Mouse (Mus musculus) forebrain, embryonic 15.5 days (tissue): ENCODE measurements at regions not wholly inside any gene's neighbourhood (a gene's known extent, or its start where the extent isn't known, plus 50 kb on each side); places are given as distances from the start of the nearest gene placed in this dataset.

Experiments used
- ATAC-seq: fragments of 200-750 bp; cut with Nextera tagmentation; replicated peaks from 2 replicates; pipeline ENCODE4 v1.8.0; 2017; ENCODE audit warnings: mild to moderate bottlenecking, moderate TSS enrichment, moderate library complexity
- H3K27ac ChIP-seq: fragments of 300-500 bp; sonication (generic); replicated peaks from 2 replicates; pipeline ENCODE4 v1.5.1; 2015; ENCODE audit warnings: mild to moderate bottlenecking, inconsistent platforms
- H3K27me3 ChIP-seq: fragments of 300-500 bp; sonication (generic); 2 replicates; pipeline ENCODE4 v1.6.1; 2015; ENCODE audit warnings: inconsistent platforms
- H3K36me3 ChIP-seq: fragments of 300-500 bp; sonication (generic); 2 replicates; pipeline ENCODE4 v1.6.1; 2015; ENCODE audit warnings: mild to moderate bottlenecking, inconsistent platforms
- H3K4me1 ChIP-seq: fragments of 300-500 bp; sonication (generic); 2 replicates; pipeline ENCODE4 v1.6.1; 2015; ENCODE audit warnings: inconsistent platforms
- H3K4me2 ChIP-seq: fragments of 300-500 bp; sonication (generic); replicated peaks from 2 replicates; pipeline ENCODE4 v1.6.1; 2015; ENCODE audit warnings: mild to moderate bottlenecking, inconsistent platforms
- H3K4me3 ChIP-seq: fragments of 300-500 bp; sonication (generic); 2 replicates; pipeline ENCODE4 v1.5.1; 2015; ENCODE audit warnings: mild to moderate bottlenecking, inconsistent platforms
- H3K9ac ChIP-seq: fragments of 300-500 bp; sonication (generic); replicated peaks from 2 replicates; pipeline ENCODE4 v1.6.1; 2015; ENCODE audit warnings: mild to moderate bottlenecking, inconsistent platforms
- H3K9me3 ChIP-seq: fragments of 300-500 bp; sonication (generic); 2 replicates; pipeline ENCODE4 v1.6.1; 2016; ENCODE audit warnings: inconsistent platforms
- WGBS: fragments of 180-500 bp; shearing (Covaris S2); methylation state at CpG from one replicate; pipeline ENCODE4 v1.1.7; 2015; ENCODE audit warnings: mixed read lengths; 5-methylcytosine and 5-hydroxymethylcytosine counted together

DNA sequence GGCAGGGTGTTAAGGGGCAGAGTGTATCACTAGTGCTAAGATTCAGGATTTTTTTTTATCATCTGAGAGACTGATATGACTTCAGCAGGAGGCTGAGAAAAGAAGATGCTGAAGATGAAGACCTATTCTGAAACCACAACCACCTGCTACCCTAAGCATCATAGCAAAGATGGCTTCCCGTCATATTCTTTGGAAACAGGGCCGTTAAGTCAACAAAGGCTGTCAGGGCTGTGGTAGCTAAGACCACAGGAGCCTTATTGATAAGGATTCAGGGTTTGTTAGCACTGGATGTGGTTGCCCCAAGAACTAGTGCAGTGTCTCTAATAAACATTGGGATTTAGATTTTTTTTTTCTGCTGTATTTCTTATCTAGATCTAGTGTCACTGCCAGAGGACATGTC is 56.7 kb upstream of the Rasgrp1 start:
- Histone ChIP-seq H3K36me3 (no peaks in the 10 kb centered on the region), H3K27ac (no peak overlapping the region), H3K4me1 (no peaks in the 10 kb centered on the region), H3K9me3 (no peaks in the 10 kb centered on the region), H3K27me3 (no peaks in the 10 kb centered on the region), H3K4me3 (no peak overlapping the region), H3K4me2 (no peak overlapping the region), H3K9ac (no peak overlapping the region)
- no peak for ATAC-seq
- WGBS: 71% methylated on average over 2 of the region's 2 CpGs

DNA sequence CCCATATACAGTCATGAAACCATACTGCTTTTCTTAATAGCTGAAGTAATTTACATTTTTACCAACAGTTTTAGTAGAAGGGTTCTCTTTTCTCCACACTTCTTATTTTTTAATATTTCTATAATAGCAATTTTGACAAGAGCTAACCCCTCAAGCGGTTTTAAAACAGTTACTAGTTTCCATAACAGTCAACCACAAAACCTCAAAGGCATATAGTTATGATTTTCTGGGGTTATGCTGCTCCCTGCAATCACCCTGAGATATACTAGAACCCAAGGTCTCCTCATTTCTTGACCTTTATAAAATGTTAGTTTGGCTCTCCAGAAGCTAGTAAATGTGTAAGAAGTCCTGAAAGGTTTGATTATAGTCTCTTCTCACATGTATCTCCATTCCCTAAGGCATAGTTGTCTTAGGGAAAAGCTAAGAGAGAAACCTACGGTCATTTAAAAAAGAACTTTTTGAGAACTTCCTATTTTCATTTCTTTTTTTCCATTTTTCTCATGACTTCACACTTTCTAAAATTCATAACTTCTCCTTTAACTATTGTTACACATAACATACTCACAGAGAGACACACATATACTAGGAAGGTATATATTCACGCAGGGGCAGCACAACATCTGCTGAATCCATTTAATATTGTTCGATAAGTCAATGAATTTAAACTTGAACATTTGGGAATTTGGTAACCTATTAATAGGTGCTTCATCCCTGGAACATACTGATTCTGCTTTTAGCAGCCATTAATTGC is 60.8 kb upstream of the Rasgrp1 start:
- Histone ChIP-seq H3K27me3 (no peaks in the 10 kb centered on the region), H3K4me2 (no peak overlapping the region), H3K4me3 (no peak overlapping the region), H3K4me1 (no peaks in the 10 kb centered on the region), H3K9me3 (no peaks in the 10 kb centered on the region), H3K27ac (no peak overlapping the region), H3K36me3 (no peaks in the 10 kb centered on the region), H3K9ac (no peak overlapping the region)
- no peak for ATAC-seq
- 91% methylated on average over 4 of the region's 4 CpGs for WGBS

- Histone ChIP-seq H3K4me2 (no peak overlapping the region), H3K27me3 (no peaks in the 10 kb centered on the region), H3K4me3 (no peak overlapping the region), H3K27ac (no peak overlapping the region), H3K9ac (no peak overlapping the region), H3K4me1 (no peaks in the 10 kb centered on the region), H3K9me3 (no peaks in the 10 kb centered on the region), H3K36me3 (no peaks in the 10 kb centered on the region)
- peak; percentile 78; the same call in 1 of the 2 replicates for ATAC-seq
- WGBS: 16% methylated on average over 2 of the region's 2 CpGs
Observed at GRCm38 (mm10) chr2:117405453-117405852, 62.7 kb upstream of the Rasgrp1 start.

DNA sequence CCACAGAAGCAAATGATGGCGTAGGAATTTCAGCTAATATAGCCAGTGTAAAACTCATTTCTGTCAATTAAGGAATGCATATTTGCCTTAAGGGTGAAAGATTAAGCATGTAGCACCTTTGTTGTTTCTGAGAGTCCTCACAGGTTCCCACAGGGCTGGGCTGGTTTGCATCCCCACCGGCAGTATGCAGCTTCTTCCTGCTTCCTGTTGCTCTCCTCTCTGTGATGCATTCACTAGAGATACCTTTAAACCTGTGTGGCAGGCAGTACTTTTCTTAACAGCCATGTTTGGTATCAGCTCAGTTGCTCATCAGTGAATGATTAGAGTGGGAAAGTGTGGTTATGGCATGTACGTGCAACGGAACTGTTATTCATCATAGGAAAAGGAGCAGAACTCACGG is 65.4 kb upstream of the Rasgrp1 start:
- Histone ChIP-seq H3K9me3 (no peaks in the 10 kb centered on the region), H3K9ac (no peak overlapping the region), H3K36me3 (no peaks in the 10 kb centered on the region), H3K27ac (no peak overlapping the region), H3K4me2 (no peak overlapping the region), H3K4me3 (no peak overlapping the region), H3K4me1 (no peaks in the 10 kb centered on the region), H3K27me3 (no peaks in the 10 kb centered on the region)
- ATAC-seq: no peak
- WGBS: 80% methylated on average over 5 of the region's 5 CpGs

DNA sequence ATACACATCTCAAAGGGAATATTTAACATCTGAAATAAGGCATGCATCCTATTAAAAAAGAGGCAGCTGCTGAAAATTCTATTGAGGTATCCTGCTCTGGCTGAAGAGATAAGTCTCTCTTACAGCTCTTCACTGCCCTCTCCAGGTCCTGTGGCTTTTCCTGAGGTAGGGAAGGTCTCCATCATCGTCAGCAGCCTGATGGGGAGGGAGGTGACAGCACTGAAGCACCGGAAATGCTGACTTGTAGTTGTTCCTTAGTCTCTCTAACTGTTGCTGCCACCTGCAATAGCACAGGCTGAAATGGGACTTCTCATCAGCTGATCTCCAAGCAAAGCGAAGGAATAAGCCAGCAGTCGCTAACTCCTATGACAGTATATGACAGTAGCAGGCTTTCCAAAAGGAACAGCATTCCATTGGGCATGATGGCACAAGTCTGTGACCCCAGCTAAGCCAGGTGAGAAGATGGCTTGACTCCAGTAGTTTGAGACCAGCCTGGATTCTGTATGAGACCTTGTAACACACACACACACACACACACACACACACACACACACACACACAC is 69.3 kb upstream of the Rasgrp1 start:
- Histone ChIP-seq H3K36me3 (no peaks in the 10 kb centered on the region), H3K4me3 (no peak overlapping the region), H3K27ac (no peak overlapping the region), H3K4me1 (no peaks in the 10 kb centered on the region), H3K4me2 (no peak overlapping the region), H3K27me3 (no peaks in the 10 kb centered on the region), H3K9ac (no peak overlapping the region), H3K9me3 (no peaks in the 10 kb centered on the region)
- 0 out of 2 replicates have a peak, but pooled peaks have one; percentile 35 for ATAC-seq
- 46% methylated on average over 4 of the region's 4 CpGs for WGBS

GRCm38 (mm10) chr2:117417229-117417970 is 74.6 kb upstream of the Rasgrp1 start:
- H3K4me3 ChIP-seq: no peak overlapping the region
- WGBS: 88% methylated on average over 8 of the region's 8 CpGs
- no peak overlapping the region for H3K27ac ChIP-seq
- H3K4me1 ChIP-seq: no peaks in the 10 kb centered on the region
- no peaks in the 10 kb centered on the region for H3K9me3 ChIP-seq
- no peak overlapping the region for H3K4me2 ChIP-seq
- ATAC-seq: no peak
- H3K36me3 ChIP-seq: no peaks in the 10 kb centered on the region
- H3K27me3 ChIP-seq: no peaks in the 10 kb centered on the region
- H3K9ac ChIP-seq: no peak overlapping the region

DNA sequence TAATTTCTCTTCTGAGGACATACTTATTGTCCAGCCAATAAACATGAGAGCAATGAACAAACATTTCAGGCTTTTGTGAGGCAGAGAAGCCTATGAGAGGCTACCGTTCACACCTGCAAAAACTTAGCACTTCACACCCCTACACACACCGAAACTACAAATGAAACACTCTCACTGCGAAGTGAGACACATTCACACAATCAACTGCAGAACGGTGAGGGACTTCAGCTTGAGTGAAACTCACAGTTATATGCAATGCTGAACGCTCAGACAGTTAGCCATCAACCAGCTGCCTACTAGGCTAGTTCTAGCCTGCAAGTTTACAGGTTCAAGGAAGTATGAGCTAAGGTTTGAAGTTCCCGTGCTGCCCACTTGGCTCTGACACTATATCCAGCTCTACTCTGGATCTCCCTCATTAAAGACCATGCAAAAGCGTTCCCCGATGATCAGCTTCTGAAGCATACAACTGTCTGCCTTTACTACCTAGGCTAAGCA is 75.4 kb upstream of the Rasgrp1 start:
- H3K9ac ChIP-seq: no peak overlapping the region
- ATAC-seq: no peak
- no peak overlapping the region for H3K27ac ChIP-seq
- H3K4me2 ChIP-seq: no peak overlapping the region
- H3K4me3 ChIP-seq: no peak overlapping the region
- H3K36me3 ChIP-seq: no peaks in the 10 kb centered on the region
- no peaks in the 10 kb centered on the region for H3K4me1 ChIP-seq
- no peaks in the 10 kb centered on the region for H3K9me3 ChIP-seq
- H3K27me3 ChIP-seq: no peaks in the 10 kb centered on the region
- 88% methylated on average over 8 of the region's 8 CpGs for WGBS

- H3K27me3 ChIP-seq: no peaks in the 10 kb centered on the region
- no peaks in the 10 kb centered on the region for H3K36me3 ChIP-seq
- no peak overlapping the region for H3K27ac ChIP-seq
- WGBS: 83% methylated on average over 3 of the region's 3 CpGs
- no peak for ATAC-seq
- H3K4me1 ChIP-seq: no peaks in the 10 kb centered on the region
- no peak overlapping the region for H3K4me2 ChIP-seq
- no peaks in the 10 kb centered on the region for H3K9me3 ChIP-seq
- H3K4me3 ChIP-seq: no peak overlapping the region
- H3K9ac ChIP-seq: no peak overlapping the region
Observed at GRCm38 (mm10) chr2:117418711-117419110, 75.9 kb upstream of the Rasgrp1 start.

DNA sequence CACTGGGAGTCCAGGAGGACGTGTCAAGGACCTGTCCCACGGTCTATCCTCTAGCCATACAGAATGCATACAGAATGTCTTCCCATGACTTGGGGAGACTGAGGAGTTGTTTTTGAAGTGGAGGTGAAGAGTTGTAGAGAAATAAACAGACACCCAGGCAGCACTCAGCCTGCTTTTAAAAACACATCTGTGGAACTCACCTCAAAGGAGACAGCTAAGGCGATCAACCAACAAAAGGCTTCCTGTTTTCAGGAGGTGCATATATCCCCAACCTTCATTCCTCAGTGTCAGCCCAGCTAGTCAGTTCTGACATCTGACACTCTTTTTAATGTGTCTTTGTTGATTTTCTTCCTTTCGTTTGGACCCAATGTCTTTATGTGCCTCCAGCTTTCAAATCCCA is 78.6 kb upstream of the Rasgrp1 start:
- whole genome bisulfite sequencing: 81% methylated on average over 4 of the region's 4 CpGs
- Histone ChIP-seq H3K9me3 (no peaks in the 10 kb centered on the region), H3K27ac (no peak overlapping the region), H3K27me3 (no peaks in the 10 kb centered on the region), H3K4me3 (no peak overlapping the region), H3K9ac (no peak overlapping the region), H3K4me1 (no peaks in the 10 kb centered on the region), H3K36me3 (no peaks in the 10 kb centered on the region), H3K4me2 (no peak overlapping the region)
- no peak for ATAC-seq

DNA sequence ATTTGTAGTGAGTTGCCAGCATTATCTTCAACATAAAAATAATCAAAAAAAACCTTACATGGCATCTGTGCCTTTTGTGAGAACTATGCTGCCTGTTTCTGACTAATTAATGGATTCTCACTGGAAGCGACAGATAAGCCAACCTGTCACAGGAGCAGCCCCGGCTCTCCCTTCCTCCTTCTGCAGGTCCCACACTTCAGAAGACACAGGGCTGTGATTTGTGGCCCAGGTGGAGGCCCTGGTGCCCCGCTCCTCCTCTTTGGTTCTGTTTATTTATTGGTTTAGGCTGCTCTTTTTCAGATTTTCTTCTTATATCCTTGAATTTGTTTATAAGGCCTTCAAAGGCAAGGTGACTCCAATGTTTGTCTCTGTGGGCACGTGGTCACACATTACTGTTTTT is 80.0 kb upstream of the Rasgrp1 start:
- Histone ChIP-seq H3K4me2 (no peak overlapping the region), H3K27ac (no peak overlapping the region), H3K27me3 (no peaks in the 10 kb centered on the region), H3K36me3 (no peaks in the 10 kb centered on the region), H3K4me3 (no peak overlapping the region), H3K9ac (no peak overlapping the region), H3K4me1 (no peaks in the 10 kb centered on the region), H3K9me3 (no peaks in the 10 kb centered on the region)
- no peak for ATAC-seq
- WGBS: 72% methylated on average over 4 of the region's 4 CpGs

DNA sequence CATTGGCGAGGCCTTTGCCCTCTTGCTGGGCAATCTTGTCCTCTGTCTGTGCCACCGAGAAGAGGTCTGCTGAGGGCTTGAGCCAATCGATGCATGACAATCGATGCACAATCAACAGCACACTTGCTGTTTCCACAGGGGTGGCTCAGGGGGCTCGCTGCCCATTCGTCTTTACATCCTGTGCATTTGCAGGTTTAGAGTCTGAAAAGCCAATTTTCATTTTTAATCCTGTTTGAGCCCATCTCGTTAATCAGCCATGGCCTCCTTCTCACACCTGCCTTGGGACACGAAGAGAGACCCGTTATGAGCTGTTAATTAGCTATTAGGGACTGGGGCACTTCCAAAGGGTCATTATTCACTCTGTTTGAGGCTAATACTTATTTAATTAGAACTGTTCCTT is 86.4 kb upstream of the Rasgrp1 start:
- ATAC-seq: peak; percentile 63; the same call in 1 of the 2 replicates
- Histone ChIP-seq H3K4me2 (no peak overlapping the region), H3K4me3 (no peak overlapping the region), H3K9me3 (no peaks in the 10 kb centered on the region), H3K27ac (peak overlapping the region; percentile 48; the same call in 1 of the 2 replicates), H3K4me1 (peaks cover 13% of the 10 kb centered on the region), H3K27me3 (no peaks in the 10 kb centered on the region), H3K36me3 (no peaks in the 10 kb centered on the region), H3K9ac (no peak overlapping the region)
- WGBS: 10% methylated on average over 9 of the region's 9 CpGs

- Histone ChIP-seq H3K27ac (no peak overlapping the region), H3K27me3 (no peaks in the 10 kb centered on the region), H3K9ac (no peak overlapping the region), H3K4me3 (no peak overlapping the region), H3K9me3 (no peaks in the 10 kb centered on the region), H3K36me3 (no peaks in the 10 kb centered on the region), H3K4me1 (peaks cover 13% of the 10 kb centered on the region), H3K4me2 (no peak overlapping the region)
- 69% methylated on average over 6 of the region's 6 CpGs for WGBS
- ATAC-seq: no peak
Observed at GRCm38 (mm10) chr2:117432010-117432409, 89.2 kb upstream of the Rasgrp1 start.
